Mouse (Mus musculus) inflammation-experienced regulatory T-cells, adult 16 weeks (primary cell): ENCODE measurements around the gene Neurog2. TPM values are rescaled to one million over a fixed set of nuclear protein-coding genes. Genes with fewer than 3 reads are reported as not detected.

ENCODE experiments used
- polyA plus RNA-seq: library from polyadenylated mRNA; unstranded; fragments of 100-300 nt; shearing (Covaris generic); gene quantifications from one replicate; pipeline ENCODE4 v1.2.1, GENCODE M21; 2017

Gene Neurog2
- polyA plus RNA-seq = not detected

GRCm38 (mm10) chr3:127633080-127634032 lies at the start of gene Neurog2:
TSS of gene Neurog2 (plus strand) at chr3:127633135.

Other genes with a start within 250 kb of the Neurog2 start
- 0.20 TPM for gene Ank2, start 133.8 kb upstream of the Neurog2 start, polyA plus RNA-seq
- gene Larp7, start 79.8 kb upstream of the Neurog2 start, polyA plus RNA-seq = 56.0 TPM
- gene Zgrf1, start 79.6 kb upstream of the Neurog2 start, polyA plus RNA-seq = 4.5 TPM
- gene Alpk1, start 147.4 kb downstream of the Neurog2 start, polyA plus RNA-seq = 0.69 TPM
- 1.0 TPM for gene Tifa, start 156.7 kb downstream of the Neurog2 start, polyA plus RNA-seq
- 13.1 TPM for gene Ap1ar, start 204.4 kb downstream of the Neurog2 start, polyA plus RNA-seq